Mouse (Mus musculus) urinary bladder, adult 18-20 months (tissue): ENCODE measurements at regions not wholly inside any gene's neighbourhood (a gene's known extent, or its start where the extent isn't known, plus 50 kb on each side); places are given as distances from the start of the nearest gene placed in this dataset.

ENCODE experiments used
- DNase-seq, 2 experiments: peaks; one replicate each; pipeline ENCODE4 v3.0.0; 2022; ENCODE audit warnings: low spot score in 2 of 2, mixed read lengths in 2 of 2

GRCm38 (mm10) chr9:79430417-79430816 is 288.2 kb downstream of the Col12a1 start:
- DNase-seq: no peak

- DNase-seq: no peak
These were observed 281.0 kb downstream of the Col12a1 start for GRCm38 (mm10) chr9:79437636-79438035.

GRCm38 (mm10) chr9:79439233-79439960 is 279.2 kb downstream of the Col12a1 start:
- no peak for DNase-seq

- DNase-seq: no peak
These were observed 263.4 kb downstream of the Col12a1 start for GRCm38 (mm10) chr9:79455226-79455625.

- no peak for DNase-seq
These were observed 239.5 kb downstream of the Col12a1 start for GRCm38 (mm10) chr9:79479118-79479517.

GRCm38 (mm10) chr9:79500253-79500652 is 218.4 kb downstream of the Col12a1 start:
- no peak for DNase-seq

GRCm38 (mm10) chr9:79502034-79502433 is 216.6 kb downstream of the Col12a1 start:
- DNase-seq: no peak

GRCm38 (mm10) chr9:79516384-79516783 is 202.2 kb downstream of the Col12a1 start:
- no peak for DNase-seq

- DNase-seq: no peak
These were observed 201.2 kb downstream of the Col12a1 start for GRCm38 (mm10) chr9:79517461-79517860.

GRCm38 (mm10) chr9:79518640-79519039 is 200.0 kb downstream of the Col12a1 start:
- DNase-seq: no peak

GRCm38 (mm10) chr9:79520498-79520897 is 198.1 kb downstream of the Col12a1 start:
- DNase-seq: no peak

- no peak for DNase-seq
These were observed 195.6 kb downstream of the Col12a1 start for GRCm38 (mm10) chr9:79523054-79523453.

- no peak for DNase-seq
These were observed 193.6 kb downstream of the Col12a1 start for GRCm38 (mm10) chr9:79525000-79525399.

GRCm38 (mm10) chr9:79526390-79526789 is 192.2 kb downstream of the Col12a1 start:
- DNase-seq: no peak

- no peak for DNase-seq
These were observed 191.3 kb downstream of the Col12a1 start for GRCm38 (mm10) chr9:79527331-79527730.
